Mouse (Mus musculus): ENCODE measurements at regions not wholly inside any gene's neighbourhood (a gene's known extent, or its start where the extent isn't known, plus 50 kb on each side); places are given as distances from the start of the nearest gene placed in this dataset.

GRCm38 (mm10) chr15:10029902-10030301 lies 147.1 kb upstream of the Prlr start:
- TF ChIP-seq CTCF (IDR thresholded peaks at IDR 0.05; ENCODE audit: low read depth, low read length) (no peak), POLR2A (IDR thresholded peaks at IDR 0.05; ENCODE audit: borderline replicate concordance, low read depth, low read length) (no peak)

Data from bone marrow macrophage, adult 2 months (primary cell).